Mouse (Mus musculus): ENCODE measurements around the gene Hist1h2bk.

DNA sequence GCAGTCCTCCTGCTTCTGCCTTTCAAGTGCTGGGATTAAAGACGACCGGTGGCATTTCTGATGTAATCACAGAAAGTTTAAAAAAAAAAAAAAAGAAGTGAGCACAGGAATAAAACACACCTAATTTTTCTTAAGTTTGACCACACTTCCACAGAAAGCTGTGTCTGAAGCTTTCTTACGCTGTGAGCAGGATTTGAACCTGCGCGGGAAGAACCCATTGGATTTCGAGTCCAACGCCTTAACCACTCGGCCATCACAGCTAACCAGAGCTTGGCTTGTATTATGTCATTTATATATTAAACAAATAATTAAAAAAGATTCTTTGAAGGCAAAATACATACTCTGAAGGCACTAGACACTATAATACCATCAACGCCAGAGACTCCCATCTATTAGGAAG lies 13.4 kb upstream of the Hist1h2bk start:
- TF ChIP-seq CTCF (IDR thresholded peaks at IDR 0.05; ENCODE audit: insufficient read depth, low read length) (no peak), POLR2A (IDR thresholded peaks at IDR 0.05; ENCODE audit: borderline replicate concordance, extremely low read depth, low read depth, low read length) (no peak)
